Mouse (Mus musculus): ENCODE measurements at regions not wholly inside any gene's neighbourhood (a gene's known extent, or its start where the extent isn't known, plus 50 kb on each side); places are given as distances from the start of the nearest gene placed in this dataset.

DNA sequence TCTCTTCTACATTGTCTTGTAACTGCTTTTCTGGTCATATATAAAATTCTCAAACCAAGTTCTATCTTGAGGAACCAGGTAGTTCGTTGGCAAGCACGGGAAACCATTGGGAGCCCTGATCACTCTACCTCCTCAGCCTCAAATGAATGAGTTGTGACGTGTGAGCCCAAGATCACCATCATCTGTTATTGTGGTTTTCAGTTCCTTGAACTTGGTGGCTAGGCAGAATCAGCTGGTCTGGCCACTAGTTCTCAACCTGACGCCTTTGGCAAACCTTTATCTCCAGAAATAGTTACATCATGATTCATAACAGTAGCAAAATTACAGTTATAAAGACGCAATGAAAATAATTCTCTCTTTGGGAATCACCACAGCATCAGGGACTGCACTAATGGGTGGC is 209.7 kb upstream of the Dusp10 start:
- H3K4me1 ChIP-seq (ENCODE audit: control insufficient read depth, insufficient read depth, low read length), result no peaks in the 10 kb centered on the region; the same call in 1 of the 2 replicates
- TF ChIP-seq CTCF (IDR thresholded peaks at IDR 0.05; ENCODE audit: control insufficient read depth, insufficient read depth, low read length) (no peak), POLR2A (IDR thresholded peaks at IDR 0.05; ENCODE audit: borderline replicate concordance, control insufficient read depth, low read depth, low read length) (no peak)
- WGBS, result 2% methylated on average over 5 of the region's 5 CpGs
- H3K4me3 ChIP-seq (replicated peaks; ENCODE audit: control insufficient read depth, low read depth, low read length), result no peak overlapping the region
- H3K27ac ChIP-seq (ENCODE audit: control insufficient read depth, insufficient read depth, low read depth, low read length, poor library complexity), result no peak overlapping the region

DNA sequence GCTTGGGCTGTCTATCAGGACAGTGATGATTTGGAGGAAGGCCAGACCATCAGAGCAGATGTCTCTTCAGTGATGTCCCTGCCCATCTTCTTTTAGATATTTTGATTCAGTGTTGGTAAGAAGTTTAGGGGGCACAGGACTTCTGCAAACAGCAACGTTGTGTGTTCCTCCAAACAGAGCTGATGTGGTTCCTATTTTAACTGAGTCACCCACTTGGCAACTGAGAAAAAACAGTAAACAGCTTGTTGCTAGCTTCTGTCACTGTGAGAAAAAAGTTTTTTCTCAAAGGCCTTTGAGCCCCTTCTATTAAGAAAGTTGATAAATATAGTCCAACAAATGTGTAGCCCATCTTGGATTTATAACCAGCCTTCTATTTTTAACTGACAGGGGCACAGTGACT is 209.3 kb upstream of the Dusp10 start:
- WGBS, result 0% methylated on average over 1 of the region's 1 CpGs
- H3K27ac ChIP-seq (ENCODE audit: control insufficient read depth, insufficient read depth, low read depth, low read length, poor library complexity), result no peak overlapping the region
- H3K4me3 ChIP-seq (replicated peaks; ENCODE audit: control insufficient read depth, low read depth, low read length), result no peak overlapping the region
- H3K4me1 ChIP-seq (ENCODE audit: control insufficient read depth, insufficient read depth, low read length), result no peaks in the 10 kb centered on the region; the same call in 1 of the 2 replicates
- TF ChIP-seq POLR2A (IDR thresholded peaks at IDR 0.05; ENCODE audit: borderline replicate concordance, control insufficient read depth, low read depth, low read length) (no peak), CTCF (IDR thresholded peaks at IDR 0.05; ENCODE audit: control insufficient read depth, insufficient read depth, low read length) (no peak)

DNA sequence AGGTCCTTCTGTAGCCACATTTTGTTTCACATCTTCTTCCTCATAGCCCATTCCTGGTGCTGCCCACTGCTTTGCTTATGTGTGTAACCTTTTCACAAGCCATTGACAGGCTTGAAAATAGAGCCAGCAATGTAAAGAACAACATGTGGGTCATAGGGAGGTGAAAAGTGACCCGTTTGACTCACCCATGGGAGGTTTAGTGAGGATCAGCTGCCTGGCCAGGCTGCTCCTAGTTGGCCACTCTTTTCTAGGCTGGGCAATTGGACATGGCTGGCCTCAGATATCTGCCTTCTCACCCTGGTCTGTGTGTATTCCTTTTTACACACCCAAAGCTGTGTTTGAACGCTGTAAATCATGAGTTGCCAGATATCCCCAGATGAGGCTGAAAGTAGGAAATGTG is 208.8 kb upstream of the Dusp10 start:
- 63% methylated on average over 2 of the region's 2 CpGs for WGBS

DNA sequence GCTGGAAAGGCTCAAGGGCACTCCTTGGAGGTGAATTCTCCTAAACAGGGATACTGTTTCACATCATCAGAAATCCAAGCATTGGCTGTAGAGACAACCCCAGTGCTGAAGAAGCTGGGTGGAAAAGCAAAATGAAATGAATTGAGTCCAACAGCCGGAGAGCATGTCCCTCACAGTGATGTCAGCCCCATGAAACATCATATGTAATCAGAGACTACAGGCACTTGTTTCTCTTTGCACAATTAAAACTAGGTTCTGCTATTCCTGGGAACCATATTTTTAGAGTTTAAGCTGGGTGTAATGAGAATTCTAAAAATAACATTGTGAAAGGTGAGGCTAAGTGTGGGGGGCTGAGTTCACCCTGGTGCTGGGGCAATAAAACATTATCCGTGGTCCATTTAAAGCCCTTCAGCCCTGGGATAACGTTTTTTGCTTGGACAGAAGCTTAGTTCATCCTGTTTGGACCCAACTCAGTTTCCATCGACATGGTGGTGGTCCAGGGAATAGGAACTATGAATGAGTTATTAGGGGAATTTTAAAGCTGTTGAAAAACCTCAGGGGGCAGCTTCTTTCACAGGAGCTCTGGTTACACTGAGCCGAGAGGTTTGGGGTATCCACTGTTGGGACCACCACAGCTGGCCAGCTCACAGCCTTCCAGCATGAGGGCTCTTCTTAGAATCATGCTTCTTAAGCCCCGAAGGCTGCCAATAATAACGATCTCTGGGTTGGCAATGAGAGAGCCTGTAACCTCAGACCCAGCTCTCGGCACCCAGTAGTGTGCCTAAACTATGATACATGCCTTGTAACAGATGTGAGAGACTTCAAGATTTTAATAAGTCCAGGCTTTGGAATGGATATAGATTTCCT is 206.0 kb upstream of the Dusp10 start:
- no peaks in the 10 kb centered on the region; the same call in 1 of the 2 replicates for H3K4me1 ChIP-seq (ENCODE audit: control insufficient read depth, insufficient read depth, low read length)
- TF ChIP-seq POLR2A (IDR thresholded peaks at IDR 0.05; ENCODE audit: borderline replicate concordance, control insufficient read depth, low read depth, low read length) (no peak), CTCF (IDR thresholded peaks at IDR 0.05; ENCODE audit: control insufficient read depth, insufficient read depth, low read length) (no peak)
- H3K27ac ChIP-seq (ENCODE audit: control insufficient read depth, insufficient read depth, low read depth, low read length, poor library complexity), result no peak overlapping the region
- H3K4me3 ChIP-seq (replicated peaks; ENCODE audit: control insufficient read depth, low read depth, low read length), result no peak overlapping the region
- WGBS, result 68% methylated on average over 8 of the region's 8 CpGs

More for the DNA sequence above, 208.8 kb upstream of the Dusp10 start:
- Histone ChIP-seq H3K4me1 (ENCODE audit: control insufficient read depth, insufficient read depth, low read length) (no peaks in the 10 kb centered on the region; the same call in 1 of the 2 replicates), H3K27ac (ENCODE audit: control insufficient read depth, insufficient read depth, low read depth, low read length, poor library complexity) (no peak overlapping the region), H3K4me3 (replicated peaks; ENCODE audit: control insufficient read depth, low read depth, low read length) (no peak overlapping the region)
- TF ChIP-seq POLR2A (IDR thresholded peaks at IDR 0.05; ENCODE audit: borderline replicate concordance, control insufficient read depth, low read depth, low read length), result no peak
- TF ChIP-seq CTCF (IDR thresholded peaks at IDR 0.05; ENCODE audit: control insufficient read depth, insufficient read depth, low read length), result no peak

DNA sequence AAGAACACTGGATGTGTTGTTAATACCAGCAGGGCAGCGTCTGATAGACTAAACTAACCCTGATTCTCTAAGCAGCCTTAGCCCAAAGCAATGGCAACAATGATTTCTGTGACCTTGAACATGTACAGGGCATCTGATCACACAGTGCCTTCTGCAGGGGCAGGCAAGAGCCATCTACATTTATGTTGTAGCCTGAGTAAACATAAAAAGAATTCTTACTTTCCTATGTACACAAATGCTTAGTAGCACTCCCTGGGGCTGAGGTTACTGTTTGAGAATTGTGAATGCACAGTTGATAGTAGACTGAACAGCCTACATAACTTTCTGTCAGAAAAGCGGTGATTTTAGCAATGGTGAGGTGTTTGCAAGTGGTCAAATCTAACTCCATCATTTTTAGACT is 204.9 kb upstream of the Dusp10 start:
- no peak for TF ChIP-seq POLR2A (IDR thresholded peaks at IDR 0.05; ENCODE audit: borderline replicate concordance, control insufficient read depth, low read depth, low read length)
- TF ChIP-seq CTCF (IDR thresholded peaks at IDR 0.05; ENCODE audit: control insufficient read depth, insufficient read depth, low read length), result no peak
- no peak overlapping the region for H3K27ac ChIP-seq (ENCODE audit: control insufficient read depth, insufficient read depth, low read depth, low read length, poor library complexity)
- H3K4me3 ChIP-seq (replicated peaks; ENCODE audit: control insufficient read depth, low read depth, low read length), result no peak overlapping the region
- 79% methylated on average over 2 of the region's 2 CpGs for WGBS
- no peaks in the 10 kb centered on the region; the same call in 1 of the 2 replicates for H3K4me1 ChIP-seq (ENCODE audit: control insufficient read depth, insufficient read depth, low read length)

DNA sequence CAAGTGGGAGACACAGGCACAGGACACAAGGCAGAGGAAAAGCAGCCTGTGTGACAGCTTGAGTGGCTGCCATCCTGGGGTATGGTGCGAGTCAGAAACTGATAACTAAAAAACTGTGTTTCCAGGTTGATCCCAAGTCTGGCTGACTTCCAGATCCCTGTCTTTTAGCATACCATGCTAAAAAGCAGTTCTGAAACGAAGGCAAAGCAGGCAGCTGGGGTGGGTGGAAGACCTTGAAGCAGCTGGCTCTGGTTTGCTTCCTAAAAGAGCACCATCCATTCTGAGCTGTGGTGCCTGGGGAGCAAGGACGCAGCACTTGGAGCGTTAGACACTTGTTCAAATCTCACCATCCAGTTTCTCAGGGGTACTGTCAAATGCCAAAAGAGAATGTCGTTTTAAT is 192.5 kb upstream of the Dusp10 start:
- H3K4me3 ChIP-seq (replicated peaks; ENCODE audit: control insufficient read depth, low read depth, low read length), result no peak overlapping the region
- TF ChIP-seq POLR2A (IDR thresholded peaks at IDR 0.05; ENCODE audit: borderline replicate concordance, control insufficient read depth, low read depth, low read length) (no peak), CTCF (IDR thresholded peaks at IDR 0.05; ENCODE audit: control insufficient read depth, insufficient read depth, low read length) (no peak)
- no peak overlapping the region for H3K27ac ChIP-seq (ENCODE audit: control insufficient read depth, insufficient read depth, low read depth, low read length, poor library complexity)
- WGBS, result 69% methylated on average over 5 of the region's 5 CpGs
- no peaks in the 10 kb centered on the region for H3K4me1 ChIP-seq (ENCODE audit: control insufficient read depth, insufficient read depth, low read length)

DNA sequence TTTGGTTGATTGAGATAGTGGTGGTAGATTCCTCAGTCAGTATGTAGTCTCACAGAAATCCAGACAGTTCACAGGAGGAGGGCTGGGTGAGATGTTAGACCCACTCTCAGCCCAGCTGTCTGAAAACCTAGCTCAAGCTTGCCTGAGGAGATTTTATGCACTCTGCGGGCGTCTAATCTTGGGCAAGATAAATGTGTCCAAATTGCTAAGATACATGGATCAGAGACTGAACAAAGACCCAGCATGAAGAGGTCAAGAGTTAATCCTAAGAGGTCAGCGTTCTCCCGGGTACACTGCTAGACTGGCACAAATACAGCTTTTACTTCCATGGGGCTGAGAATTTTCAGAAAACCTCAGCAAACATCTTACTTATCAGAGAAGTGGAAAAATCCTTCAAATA is 186.8 kb upstream of the Dusp10 start:
- Histone ChIP-seq H3K27ac (ENCODE audit: control insufficient read depth, insufficient read depth, low read depth, low read length, poor library complexity) (no peak overlapping the region), H3K4me1 (ENCODE audit: control insufficient read depth, insufficient read depth, low read length) (no peaks in the 10 kb centered on the region), H3K4me3 (replicated peaks; ENCODE audit: control insufficient read depth, low read depth, low read length) (no peak overlapping the region)
- 78% methylated on average over 4 of the region's 4 CpGs for WGBS
- TF ChIP-seq POLR2A (IDR thresholded peaks at IDR 0.05; ENCODE audit: borderline replicate concordance, control insufficient read depth, low read depth, low read length), result no peak
- no peak for TF ChIP-seq CTCF (IDR thresholded peaks at IDR 0.05; ENCODE audit: control insufficient read depth, insufficient read depth, low read length)

DNA sequence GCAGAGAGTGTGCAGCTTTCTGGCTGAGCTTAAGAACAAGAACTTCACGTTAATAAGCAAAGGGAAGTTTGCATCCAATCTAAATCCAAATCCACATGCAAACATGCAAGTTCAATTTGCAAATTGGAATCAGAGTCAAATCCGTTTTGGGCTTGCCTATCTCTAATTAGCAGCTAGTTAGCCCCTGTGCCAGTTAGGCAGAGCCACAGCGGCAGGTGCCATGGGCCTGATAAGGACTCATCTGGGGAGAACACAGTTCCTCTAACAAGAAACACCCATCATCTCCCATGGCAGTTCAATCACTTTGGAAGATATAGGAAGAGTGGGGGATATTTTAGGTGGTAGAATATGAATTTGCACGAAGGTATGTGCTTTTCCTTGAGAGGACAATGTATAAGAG is 168.0 kb upstream of the Dusp10 start:
- no peak overlapping the region for H3K4me3 ChIP-seq (replicated peaks; ENCODE audit: control insufficient read depth, low read depth, low read length)
- TF ChIP-seq CTCF (IDR thresholded peaks at IDR 0.05; ENCODE audit: control insufficient read depth, insufficient read depth, low read length), result no peak
- TF ChIP-seq POLR2A (IDR thresholded peaks at IDR 0.05; ENCODE audit: borderline replicate concordance, control insufficient read depth, low read depth, low read length), result no peak
- WGBS, result 43% methylated on average over 4 of the region's 4 CpGs
- no peaks in the 10 kb centered on the region for H3K4me1 ChIP-seq (ENCODE audit: control insufficient read depth, insufficient read depth, low read length)
- H3K27ac ChIP-seq (ENCODE audit: control insufficient read depth, insufficient read depth, low read depth, low read length, poor library complexity), result no peak overlapping the region
